Mouse (Mus musculus): Measurements from ENCODE around the gene Thap3. TPM values are rescaled to one million over a fixed set of nuclear protein-coding genes. Genes with fewer than 3 reads are reported as not detected.
"Not testable (repeated sequence)": the region's sequence is repeated elsewhere in the genome, so short reads cannot be mapped to it uniquely, and the experiment has no call there.

Thap3 gene
- 10 to 100 TPM; 16.9 to 23.7 TPM for total RNA-seq (2021)
- long read RNA-seq, experiment 1, transcript Thap3-201 (4 exons, 1,124 nt), result major isoform, 16 of 21 reads
- long read RNA-seq, experiment 1, partial matches to known transcripts, result 0 of 21 reads
- long read RNA-seq, experiment 1, other reads (novel, unspliced or antisense), result 5 of 21 reads
- long read RNA-seq, experiment 2, transcript Thap3-201 (4 exons, 1,124 nt), result major isoform, 12 of 15 reads
- long read RNA-seq, experiment 2, partial matches to known transcripts, result 0 of 15 reads
- long read RNA-seq, experiment 2, other reads (novel, unspliced or antisense), result 3 of 15 reads

DNA sequence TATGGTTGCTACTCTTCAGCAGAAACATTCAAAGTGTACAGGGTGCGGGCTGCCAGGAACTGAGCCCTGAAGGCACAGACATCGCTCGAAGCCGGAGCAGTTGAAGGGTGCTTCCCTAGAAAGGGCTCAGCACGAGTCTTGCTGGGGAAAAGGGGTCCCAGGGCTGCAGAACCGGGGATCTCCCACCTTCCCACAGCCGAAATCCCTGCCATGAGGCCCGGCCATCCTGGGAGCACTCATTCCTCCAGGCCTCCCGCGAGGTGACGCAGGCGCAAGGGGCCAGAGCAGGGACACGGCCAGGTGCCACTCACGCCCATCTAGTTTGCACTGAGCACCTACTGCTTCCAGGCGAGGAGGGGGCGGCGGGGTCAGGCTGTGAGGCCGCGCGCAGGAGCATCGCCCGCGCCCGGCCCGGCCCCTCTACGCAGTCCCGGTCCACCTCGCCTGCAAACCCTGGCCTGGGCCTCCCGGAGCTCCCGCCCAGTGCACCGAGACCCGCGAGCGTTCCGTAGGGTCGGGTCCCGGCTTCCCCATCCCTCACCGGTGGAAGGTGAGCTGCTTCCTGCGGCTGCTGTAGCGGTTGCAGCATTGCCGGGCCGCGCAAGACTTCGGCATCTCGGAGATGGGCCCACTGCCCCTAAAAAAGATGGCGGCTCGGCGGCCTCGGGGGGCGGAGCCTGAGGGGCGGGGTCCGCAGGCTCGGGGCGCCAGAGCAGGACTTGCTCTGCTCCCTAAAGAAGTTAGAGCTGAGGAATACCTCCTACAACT is at the start of gene Thap3:
Gene Thap3 (minus strand): TSS at position 656 of the 768 bp plus-strand sequence.
- peak; percentile 78 to 85 for DNase-seq (ENCODE audit: low spot score in 2 of 2)

DNA sequence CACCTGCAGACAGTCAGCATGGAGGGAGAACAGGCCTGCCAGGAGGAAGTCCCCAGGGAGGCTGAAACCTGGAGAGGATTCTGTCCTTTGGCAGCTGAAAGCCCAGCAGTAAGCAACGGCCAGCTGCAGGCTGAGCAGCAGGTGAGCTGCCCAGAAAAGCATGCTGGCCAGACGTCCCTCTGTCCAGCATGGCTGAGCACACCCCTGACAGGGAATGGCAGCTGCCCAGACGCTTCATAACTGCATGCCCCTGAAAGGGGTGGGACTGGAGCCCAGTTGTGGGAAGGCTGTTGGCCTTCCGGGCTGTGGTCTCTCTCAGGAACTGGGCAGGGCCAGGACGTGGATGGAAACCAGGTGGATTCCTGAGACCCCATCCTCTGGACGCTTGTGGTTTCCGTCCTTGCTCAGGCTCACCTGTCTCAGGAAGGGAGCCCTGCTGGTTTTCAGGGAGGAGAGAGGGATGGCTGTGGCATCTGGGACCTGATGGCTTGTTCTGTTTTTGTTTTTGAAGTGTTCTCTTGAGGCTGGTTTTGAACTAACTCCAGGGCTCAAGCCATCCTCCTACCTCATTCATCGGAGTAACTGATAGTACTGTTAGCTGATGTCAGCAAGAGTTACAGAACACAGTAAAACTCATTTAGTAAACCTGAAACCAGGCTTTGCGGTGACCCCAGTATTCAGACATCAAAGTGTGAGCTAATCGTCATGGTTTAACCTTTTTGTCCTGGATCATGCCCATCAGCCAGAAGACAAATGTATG is 49.6 kb upstream of the Thap3 start, which contains the start of gene Tas1r1:
Gene Tas1r1 (minus strand): TSS at position 344 of the 760 bp plus-strand sequence.
- DNase-seq (ENCODE audit: low spot score in 2 of 2), result no peak

DNA sequence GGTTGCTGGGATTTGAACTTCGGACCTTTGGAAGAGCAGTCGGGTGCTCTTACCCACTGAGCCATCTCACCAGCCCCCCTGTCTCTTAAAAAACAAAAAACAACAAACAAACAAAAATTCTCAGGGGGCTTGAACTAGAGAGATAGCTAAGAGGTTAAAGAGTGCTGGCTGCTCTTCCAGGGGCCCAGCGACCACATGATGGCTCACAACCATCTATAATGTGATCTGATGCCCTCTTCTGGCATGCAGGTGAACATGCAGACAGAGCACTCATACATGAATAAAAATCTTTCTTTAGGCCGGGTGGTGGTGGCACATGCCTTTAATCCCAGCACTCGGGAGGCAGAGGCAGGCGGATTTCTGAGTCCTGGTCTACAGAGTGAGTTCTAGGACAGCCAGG is 47.7 kb upstream of the Thap3 start:
- DNase-seq (ENCODE audit: low spot score in 2 of 2), result not testable (repeated sequence)

DNA sequence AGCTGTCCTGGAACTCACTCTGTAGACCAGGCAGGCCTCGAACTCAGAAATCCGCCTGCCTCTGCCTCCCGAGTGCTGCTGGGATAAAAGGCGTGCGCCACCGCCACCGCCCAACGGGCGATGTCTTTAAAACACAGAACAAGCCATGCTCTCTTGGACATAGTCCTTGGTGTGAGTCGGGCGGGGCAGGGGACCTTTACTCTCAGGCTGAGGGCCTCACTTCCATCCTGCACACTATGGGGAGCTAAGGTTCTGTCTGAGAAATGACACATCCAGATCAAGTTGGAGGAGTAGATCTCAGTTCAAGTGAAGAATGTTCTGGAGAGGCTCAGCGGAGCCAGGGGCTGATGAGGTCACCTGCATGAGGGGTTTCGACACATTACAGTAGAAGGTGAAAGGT is 44.1 kb upstream of the Thap3 start:
- no peak for DNase-seq (ENCODE audit: low spot score in 2 of 2)

DNA sequence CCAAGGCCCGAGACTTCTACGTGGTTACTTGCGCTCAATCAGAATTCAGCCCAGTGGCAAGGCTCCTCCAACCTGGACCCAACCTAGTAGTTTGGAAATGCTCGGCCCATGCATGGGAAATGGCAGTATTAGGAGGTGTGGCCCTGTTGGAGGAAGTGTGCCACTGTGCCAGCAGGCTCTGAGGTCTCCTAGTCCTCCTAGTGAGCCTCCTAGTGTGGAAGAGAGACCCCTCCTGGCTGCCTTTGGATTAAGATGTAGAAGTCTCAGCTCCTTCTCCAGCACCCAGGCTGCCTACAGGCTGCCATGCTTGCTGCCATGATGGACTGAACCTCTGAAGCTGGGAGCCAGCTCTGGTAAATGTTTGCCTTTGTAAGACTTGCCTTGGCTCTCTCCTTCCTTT is 41.2 kb upstream of the Thap3 start:
- DNase-seq (ENCODE audit: low spot score in 2 of 2), result no peak

DNA sequence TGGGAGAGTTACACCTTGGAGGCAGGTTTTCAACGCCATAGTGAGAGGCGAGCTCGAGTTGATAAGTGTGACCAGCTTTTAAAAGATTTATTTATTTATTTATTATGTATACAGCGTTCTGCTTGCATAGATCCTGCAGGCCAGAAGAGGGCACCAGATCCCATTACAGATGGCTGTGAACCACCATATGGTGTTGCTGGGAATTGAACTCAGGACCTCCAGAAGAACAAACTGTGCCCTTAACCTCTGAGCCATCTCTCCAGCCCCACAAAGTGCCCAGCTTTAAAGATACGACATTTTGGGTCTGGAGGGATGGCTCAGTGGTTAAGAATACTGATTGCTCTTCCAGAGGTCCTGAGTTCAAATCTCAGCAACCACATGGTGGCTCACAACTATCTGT is 40.3 kb upstream of the Thap3 start:
- no peak for DNase-seq (ENCODE audit: low spot score in 2 of 2)

DNA sequence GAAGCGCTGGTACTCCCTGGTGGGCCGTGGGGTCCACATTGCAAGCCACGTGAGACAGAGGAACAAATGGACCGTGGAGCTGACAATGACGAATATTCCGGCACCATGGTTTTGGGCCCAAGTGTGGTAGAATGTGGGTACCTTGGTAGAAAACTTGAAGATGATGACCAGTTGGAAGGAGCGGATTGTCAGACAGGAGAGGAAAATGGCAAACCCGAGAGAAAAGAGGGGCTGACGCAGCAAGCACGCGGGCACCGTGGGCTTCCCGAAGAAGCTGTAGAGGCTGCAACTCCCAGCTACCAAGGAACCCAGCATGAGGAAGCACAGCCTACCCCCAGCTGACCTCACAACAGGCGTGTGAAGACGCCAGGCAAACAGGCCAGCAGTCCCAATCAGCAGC is 39.7 kb upstream of the Thap3 start:
- DNase-seq (ENCODE audit: low spot score in 2 of 2), result no peak

DNA sequence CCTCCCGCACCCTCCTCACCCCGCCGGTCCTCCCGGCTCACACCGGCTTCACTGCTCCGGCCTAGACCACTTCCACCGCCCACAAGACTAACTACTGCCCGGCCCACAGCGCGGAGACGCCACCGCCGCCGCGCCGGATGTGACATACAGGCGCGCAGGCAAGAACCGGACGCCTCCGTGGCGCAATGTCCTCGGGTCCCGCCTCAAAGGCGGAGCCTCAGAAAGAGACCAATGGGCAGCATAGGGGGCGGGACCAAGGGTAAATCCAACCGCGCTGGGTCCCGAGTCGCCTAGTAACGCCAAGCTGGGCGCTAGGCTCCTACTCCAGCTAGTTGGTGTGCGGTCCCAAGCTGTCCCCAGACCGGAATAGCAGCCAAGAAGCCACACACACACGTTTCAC is 38.7 kb upstream of the Thap3 start, which contains the start of gene Zbtb48:
Gene Zbtb48 (minus strand): TSS at position 148 of the 400 bp plus-strand sequence.
- peak; percentile 92 to 97 for DNase-seq (ENCODE audit: low spot score in 2 of 2)

DNA sequence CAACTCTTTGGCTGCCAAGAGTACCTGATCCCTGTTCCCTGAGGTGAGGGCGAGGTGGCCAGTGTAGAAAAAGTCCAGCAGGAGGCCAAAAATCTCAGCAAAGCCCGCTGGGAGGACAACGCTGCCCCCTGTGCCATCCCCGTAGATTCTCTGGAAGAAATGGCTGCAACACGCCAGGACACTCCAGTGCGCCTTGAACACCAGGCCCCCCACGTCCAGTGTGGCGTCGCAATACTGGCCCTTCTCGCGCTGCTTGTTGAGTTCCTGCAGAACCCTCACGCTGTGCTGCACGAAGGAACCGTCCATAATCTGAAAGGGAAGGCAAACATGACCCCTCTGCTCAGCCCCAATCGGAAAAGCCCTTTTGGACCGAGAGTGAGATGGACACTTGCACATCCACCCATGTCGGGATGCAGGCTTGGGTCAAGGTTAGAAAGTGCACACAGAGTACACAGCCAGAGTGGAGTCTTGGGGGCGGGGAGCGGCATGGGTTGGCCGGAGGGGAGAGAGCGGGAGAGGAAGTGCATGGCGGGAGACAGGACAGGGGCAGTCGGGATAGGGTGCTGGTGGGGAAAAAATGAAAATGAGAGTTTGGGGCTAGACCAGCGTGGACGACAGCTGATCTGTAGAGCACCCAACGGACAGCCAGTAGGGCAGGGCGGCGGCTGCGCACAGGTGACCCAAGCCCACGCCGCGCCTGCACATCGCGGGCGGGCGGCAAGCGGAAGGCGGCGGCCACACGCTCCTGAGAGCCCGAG is 38.1 kb upstream of the Thap3 start:
- no peak for DNase-seq (ENCODE audit: low spot score in 2 of 2)

DNA sequence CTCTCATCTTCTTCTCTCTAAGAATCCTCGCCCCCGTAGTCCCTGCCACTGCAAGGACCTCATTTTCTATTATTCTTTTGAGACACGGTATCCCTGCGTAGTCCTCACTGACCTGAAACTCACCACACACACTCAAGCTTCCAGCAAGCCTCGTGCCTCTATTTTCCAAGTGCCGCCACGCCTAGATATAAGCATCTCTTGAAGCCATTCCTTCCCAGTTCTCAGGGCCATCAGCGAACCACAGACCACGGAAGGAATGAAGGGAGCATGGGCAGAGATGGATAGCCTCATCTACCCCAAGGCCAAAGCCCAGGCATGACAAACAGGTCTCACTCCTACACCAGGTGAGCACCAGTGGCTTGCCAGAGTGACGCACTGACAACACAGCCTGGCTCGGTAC is 35.7 kb upstream of the Thap3 start:
- DNase-seq (ENCODE audit: low spot score in 2 of 2), result no peak

DNA sequence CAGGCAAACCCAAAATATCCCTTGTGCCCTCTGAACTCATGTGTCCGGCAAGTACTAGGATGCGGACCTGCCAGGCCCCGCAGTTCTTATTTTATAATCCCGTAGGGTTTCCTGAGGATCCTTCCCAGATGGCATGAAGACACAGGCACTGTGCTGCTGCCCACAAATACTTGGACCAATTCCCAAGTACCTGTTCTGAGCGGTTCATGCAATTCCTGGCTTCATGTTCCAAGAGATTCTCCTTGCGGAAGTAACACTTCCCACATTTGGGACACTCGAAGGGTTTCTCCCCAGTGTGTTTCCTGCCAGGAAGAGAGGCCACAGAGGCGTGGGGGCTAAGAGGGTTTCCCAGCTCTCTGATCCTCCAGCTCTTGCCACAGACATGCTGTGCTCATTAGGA is 33.7 kb upstream of the Thap3 start:
- peak in 1 of 2 experiments; percentile 16 for DNase-seq (ENCODE audit: low spot score in 2 of 2)

DNA sequence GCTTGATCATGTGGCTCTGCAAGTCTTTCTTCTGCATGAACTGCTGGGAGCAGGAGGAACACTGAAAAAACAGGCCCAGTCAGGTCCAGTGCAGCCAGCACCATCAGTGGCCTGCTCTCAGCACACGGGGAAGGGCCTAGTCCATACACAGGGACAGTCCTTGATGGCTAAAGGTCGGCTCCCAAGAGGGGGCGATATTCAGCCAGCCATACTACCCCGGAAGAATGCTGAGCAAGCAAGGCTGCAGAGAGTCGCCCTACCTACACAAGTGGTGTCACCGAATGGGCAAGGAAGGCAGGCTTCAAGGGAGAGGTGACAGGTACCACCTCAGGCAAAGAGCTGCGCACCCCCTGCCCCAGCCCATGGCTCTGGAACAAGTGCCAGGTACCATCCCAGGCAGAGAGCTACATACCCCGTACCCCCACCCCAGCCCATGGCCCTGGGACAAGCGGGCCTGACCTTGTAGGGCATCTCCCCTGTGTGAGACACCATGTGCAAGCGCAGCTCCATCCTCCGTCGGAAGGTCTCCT is 32.8 kb upstream of the Thap3 start:
- DNase-seq (ENCODE audit: low spot score in 2 of 2), result no peak

DNA sequence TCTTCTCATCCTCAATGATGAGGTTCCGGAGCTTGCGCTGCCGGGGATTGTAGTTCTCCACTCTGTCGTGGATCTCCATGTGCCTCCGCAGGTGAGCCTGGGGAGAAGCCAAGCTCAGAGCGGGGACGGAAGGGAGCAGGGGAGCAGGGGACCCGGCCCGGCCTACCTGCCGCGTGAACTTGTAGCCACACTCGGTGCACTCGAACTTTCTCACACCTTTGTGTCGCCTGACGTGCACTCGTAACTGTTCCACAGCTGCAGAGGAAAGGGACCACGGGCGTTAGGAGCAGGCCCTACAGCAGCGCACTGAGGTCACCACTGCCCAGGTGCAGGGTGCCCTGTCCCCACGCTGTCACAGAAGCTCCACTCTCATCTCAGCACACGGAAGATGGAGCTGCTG is 31.2 kb upstream of the Thap3 start:
- no peak for DNase-seq (ENCODE audit: low spot score in 2 of 2)

DNA sequence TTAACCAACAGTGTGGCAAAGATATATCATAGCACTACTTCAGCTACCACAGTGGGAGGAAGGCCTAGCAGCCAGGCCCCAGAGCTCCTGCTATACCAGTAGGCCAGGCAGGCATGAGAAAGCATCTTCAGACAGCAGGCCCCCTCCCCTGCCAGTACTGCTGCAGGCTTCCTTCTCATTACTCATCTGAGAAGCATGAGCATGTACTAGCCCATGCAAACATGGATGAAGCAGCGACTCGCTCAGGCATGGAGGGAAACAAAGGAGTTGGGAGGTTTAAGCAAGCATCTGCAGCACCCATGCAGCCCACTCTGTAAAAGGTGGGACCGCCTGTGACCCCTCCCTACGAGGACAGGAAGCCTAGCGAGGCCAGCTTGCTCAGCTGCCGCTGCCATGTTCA is 30.3 kb upstream of the Thap3 start:
- no peak for DNase-seq (ENCODE audit: low spot score in 2 of 2)

DNA sequence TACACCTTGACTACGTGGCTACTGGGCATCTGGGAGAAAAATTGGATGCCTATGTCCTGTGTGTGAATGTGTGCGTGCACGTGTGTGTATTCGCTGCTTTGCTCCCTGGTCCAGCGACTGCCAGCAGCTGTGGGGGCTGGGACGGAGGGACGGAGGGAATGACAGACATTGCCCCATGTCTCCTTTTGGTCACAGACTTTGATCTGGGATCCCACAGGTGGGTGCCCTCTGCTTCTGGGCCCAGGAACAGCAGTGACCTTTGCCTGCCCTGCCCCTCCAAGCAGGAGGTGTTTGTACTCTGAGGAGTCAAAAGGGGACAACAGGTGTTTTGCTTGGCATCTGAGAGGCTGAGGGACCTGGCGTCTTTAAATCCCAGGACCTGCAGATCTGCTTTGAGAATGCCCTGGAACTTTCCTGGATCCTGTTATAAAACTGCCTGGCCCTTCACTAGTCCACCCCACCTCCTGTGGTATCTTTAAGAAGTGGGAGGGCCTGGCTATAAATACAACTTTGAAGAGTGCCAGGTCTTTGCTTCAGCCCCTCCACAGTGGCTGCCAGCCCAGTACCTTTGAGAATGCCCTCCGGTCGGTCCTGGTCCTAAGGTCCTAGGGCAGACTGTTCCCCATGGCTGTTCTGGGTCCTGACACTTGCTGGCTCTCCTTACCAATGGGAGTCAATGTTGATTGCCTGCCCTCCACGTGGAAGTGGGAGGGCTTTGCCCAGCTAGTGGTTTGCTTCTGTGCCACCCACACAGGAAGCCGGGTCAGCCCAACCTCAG is 24.4 kb upstream of the Thap3 start:
- DNase-seq (ENCODE audit: low spot score in 2 of 2), result no peak

DNA sequence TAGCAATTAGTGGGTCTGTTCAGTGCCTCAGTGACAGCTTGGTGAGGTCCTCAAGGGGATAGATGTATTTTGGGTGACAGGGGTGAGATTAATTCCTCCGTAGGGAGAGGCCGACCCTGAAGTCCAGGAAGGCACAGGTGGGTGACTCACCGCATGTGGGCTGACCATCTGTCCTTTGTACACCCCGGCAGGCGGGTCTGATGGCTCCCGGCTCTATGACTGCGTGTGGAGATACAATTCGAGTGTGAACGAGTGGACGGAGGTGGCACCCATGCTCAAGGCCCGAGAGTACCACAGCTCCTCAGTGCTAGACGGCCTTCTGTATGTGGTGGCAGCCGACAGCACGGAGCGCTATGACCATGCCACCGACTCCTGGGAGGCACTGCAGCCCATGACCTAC is 23.3 kb upstream of the Thap3 start:
- no peak for DNase-seq (ENCODE audit: low spot score in 2 of 2)

DNA sequence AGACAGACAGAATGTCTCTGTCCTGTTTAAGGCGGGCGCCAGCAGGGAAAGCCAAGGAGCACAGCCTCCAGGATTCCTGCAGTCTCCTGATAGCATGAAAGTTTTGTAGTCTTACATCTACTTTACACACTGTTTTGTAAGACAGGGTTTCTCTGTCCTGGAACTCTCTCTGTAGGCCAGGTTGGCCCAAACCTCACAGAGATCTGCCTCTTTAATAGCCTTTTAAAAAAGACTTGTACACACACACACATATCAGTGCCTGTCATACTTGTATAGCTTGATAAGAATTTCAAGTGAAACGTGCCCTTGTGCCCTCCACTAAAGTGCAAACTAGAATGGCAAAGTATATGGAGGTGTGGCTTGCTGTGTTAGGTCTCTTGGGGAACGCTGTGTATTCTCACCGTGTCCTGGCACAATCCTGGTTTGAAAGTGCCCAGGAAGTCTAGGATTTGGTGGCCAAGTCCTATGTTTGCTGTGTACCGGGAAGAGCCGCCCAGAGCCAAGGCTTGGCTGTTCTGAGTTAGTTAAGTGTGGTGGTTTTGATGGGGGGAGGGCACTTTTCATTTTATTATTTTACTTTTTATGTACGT is 22.5 kb upstream of the Thap3 start:
- no peak for DNase-seq (ENCODE audit: low spot score in 2 of 2)

DNA sequence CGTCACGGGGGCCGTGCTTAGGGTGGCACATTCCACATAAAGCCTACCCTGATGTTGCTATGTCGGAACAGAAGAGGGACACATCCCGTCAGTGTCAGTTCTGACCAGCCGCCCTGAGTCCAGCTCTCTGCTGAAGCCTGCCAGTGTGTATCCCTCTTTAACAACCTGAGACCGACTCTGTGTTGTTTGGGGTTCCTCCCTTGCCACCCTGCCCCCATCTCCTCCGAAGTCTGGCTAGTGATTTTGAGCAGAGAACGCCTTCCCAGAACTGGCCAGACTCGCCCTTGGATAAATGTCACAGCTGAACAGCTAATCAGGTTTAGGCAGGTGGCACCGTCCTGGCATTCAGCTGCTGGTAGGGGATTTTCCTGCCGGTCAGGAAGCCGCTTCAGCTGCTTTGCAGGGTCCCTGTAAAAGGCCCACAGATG is 21.9 kb upstream of the Thap3 start:
- DNase-seq (ENCODE audit: low spot score in 2 of 2), result no peak

DNA sequence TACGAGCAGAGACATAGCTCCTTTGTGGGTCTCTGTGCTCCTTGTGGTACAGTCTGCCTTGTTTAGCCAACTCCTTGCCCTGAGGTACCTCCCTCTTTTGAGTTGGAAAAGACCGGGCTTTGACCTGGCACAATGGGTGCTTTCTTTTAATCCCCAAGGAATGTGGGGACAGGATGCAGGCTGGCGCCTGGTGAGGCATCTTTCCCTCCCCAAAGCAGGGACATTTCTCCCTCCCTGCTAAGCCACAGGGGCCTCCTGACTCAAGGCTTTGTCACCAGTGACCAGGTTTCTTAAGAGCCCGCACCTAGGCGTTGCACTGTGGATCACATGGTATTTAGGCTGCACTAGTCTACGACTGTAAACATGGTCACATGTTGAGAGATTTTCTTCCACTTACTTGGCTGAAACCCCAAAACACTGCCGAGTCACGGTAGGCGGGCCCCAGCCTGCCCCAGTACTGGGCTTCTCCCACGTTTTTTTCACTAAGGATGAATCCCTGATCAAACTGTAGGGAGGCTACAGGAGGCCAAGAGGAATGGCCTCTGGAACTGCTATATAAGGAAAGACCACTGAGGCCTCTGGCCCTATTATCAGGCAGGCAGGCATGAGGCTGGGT is 21.4 kb upstream of the Thap3 start:
- peak in 1 of 2 experiments; percentile 38 for DNase-seq (ENCODE audit: low spot score in 2 of 2)

All from left cerebral cortex, adult 18-20 months (tissue).